Mouse (Mus musculus) testis, adult 2 months (tissue): ENCODE measurements around the gene Aldh6a1.

Experiments
- CTCF ChIP-seq: fragments of 200-500 bp; IDR thresholded peaks from 2 replicates; pipeline ENCODE4 v1.5.1; 2012; ENCODE audit warnings: low read depth, mild to moderate bottlenecking, inconsistent platforms, low read length, moderate library complexity; ENCODE audit not compliant: control insufficient read depth, insufficient read depth, insufficient replicate concordance
- POLR2A ChIP-seq: fragments of 200-500 bp; IDR thresholded peaks from 2 replicates; pipeline ENCODE4 v1.6.1; 2012; ENCODE audit warnings: low read depth, mild to moderate bottlenecking, inconsistent platforms, low read length, moderate library complexity; ENCODE audit not compliant: control insufficient read depth

DNA sequence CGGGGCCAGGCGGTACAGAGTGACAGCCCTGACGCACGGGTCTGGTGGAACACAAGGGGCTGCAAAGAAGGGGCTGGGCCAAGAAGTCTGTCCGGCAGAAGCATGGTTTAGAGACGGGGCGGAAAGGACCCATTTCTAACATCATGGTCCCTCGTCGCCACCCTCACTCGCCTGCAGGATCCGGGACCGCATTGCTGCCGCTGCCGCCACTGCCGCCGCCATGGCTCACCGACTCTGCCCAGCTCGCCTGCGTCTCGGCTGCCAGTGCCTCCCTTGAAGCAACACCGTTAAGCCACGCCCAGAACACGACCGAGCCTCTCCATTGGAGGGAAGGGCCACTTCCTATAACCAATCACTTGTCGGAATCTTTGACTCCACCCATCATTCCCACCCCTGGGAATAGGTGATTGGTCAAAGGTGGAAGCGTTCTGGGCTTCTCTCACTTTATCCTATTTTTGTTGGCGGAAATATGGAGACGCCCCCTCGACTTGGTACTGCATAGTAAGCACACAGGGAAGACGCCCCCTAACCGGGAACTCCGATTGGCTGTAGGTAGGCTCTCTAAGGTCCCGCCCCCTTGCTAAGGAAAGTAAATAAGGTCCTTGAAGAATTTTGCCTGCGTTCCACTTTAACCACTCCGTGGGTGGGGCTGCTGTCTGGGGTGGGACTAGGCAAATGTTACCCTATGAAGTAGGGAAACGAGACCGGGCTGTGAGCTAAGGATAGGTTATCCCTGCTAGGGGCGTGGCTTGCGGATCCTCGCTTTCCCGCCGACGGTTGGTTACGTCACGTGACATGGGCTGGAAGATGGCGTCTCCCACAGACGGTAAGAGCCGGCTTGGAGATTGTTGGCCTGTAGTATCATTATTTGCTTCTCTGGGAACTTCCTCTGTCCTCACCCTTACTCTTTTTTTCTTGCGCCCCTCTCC is at the start of gene Aldh6a1, which contains the start of gene Lin52:
- TF ChIP-seq CTCF, result peak; percentile 20; the same call in 1 of the 2 replicates
- peak; percentile 98 for TF ChIP-seq POLR2A
